Comparison of ENCODE assay signal across 8 mouse cellular contexts in the genomic region with DNA sequence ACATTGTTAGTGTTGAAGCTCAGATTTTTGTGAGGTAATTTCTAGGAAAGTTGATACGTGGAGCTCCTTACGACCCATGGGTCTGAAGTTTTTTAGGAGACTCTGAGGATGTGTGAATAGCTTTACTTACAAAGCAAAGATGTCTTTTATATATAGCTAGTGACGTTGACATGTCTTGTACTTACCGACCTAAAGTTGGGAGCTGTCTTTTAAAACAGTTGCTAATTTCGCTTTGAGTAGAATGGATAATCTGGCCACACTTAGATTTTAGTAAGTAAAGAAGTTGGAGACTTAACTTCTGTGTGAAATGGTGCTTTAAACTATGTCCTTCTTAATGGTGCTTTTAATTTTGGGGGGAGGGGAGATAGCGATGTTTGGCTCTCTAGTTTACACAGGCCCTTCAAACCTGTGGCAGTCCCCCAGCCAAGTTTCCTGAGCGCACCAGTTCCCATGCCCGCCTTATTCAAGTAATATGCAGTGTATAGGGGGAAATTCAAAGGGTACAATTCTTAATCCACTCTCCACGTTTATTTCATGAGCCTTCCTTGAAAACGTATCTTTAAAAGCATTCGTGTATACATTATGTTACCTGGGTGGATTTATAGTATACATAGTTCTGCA. TPM values are rescaled to one million over a fixed set of nuclear protein-coding genes. Genes with fewer than 3 reads are reported as not detected.
DNase-seq lines count a peak whose midpoint lies in the region; ATAC-seq and TF ChIP-seq lines count a peak whose summit lies in the region.

No protein-coding gene starts in this region.

- TF ChIP-seq EP300 in CH12.LX (IDR thresholded peaks at IDR 0.05; ENCODE audit: low read length): no peak

- H3K4me3 ChIP-seq in heart, embryonic 10.5 days: peak overlapping the region; percentile 84
- peak overlapping the region; percentile 75 to 94 (median 77) for H3K4me3 ChIP-seq in CH12.LX (replicated peaks in 1 of 3; ENCODE audit: low read depth in 2 of 3, low read length in 2 of 3, poor library complexity in 1 of 3)
- peak overlapping the region; percentile 84 for H3K4me3 ChIP-seq in forebrain, embryonic 13.5 days
- peak overlapping the region; percentile 92 for H3K4me3 ChIP-seq in liver, embryonic 16.5 days (ENCODE audit: low read depth, low read length)
- no peak overlapping the region for H3K4me3 ChIP-seq in kidney, adult 2 months (ENCODE audit: insufficient read depth, low read depth, low read length)

- H3K27ac ChIP-seq in heart, embryonic 10.5 days: peak overlapping the region; percentile 94; the same call in 1 of the 2 replicates
- no peak overlapping the region for H3K27ac ChIP-seq in CH12.LX (ENCODE audit: insufficient read depth, low read depth)
- H3K27ac ChIP-seq in forebrain, embryonic 13.5 days: no peak overlapping the region
- H3K27ac ChIP-seq in liver, embryonic 16.5 days (ENCODE audit: low read length): no peak overlapping the region
- no peak overlapping the region for H3K27ac ChIP-seq in kidney, adult 2 months (ENCODE audit: insufficient read depth, low read depth, low read length)

- TF ChIP-seq POLR2A in CH12.LX (IDR thresholded peaks at IDR 0.05; ENCODE audit: low read depth, low read length): no peak
- TF ChIP-seq POLR2A in kidney, adult 2 months (IDR thresholded peaks at IDR 0.05; ENCODE audit: low read depth, low read length): no peak

- no peak for ATAC-seq in forebrain, embryonic 13.5 days
- ATAC-seq in liver, embryonic 16.5 days (ENCODE audit: low read depth): no peak

- H3K27me3 ChIP-seq in heart, embryonic 10.5 days (ENCODE audit: insufficient read depth, poor library complexity, severe bottlenecking): no peaks in the 10 kb centered on the region
- no peaks in the 10 kb centered on the region for H3K27me3 ChIP-seq in CH12.LX (replicated peaks)
- H3K27me3 ChIP-seq in forebrain, embryonic 13.5 days: no peaks in the 10 kb centered on the region
- no peaks in the 10 kb centered on the region for H3K27me3 ChIP-seq in liver, embryonic 16.5 days (ENCODE audit: control insufficient read depth, insufficient read depth, low read depth, low read length)
- H3K27me3 ChIP-seq in kidney, adult 2 months (replicated peaks; ENCODE audit: control insufficient read depth, insufficient read depth, low read length): no peaks in the 10 kb centered on the region

- in situ Hi-C loops in CH12.LX (cut with MboI; ENCODE audit: low pct_ligation_motif_present, low pct_unique_long_range_greater_than_20kb, low sequenced_read_pairs): loop anchor here (10.0 kb wide), 1 partner anchor 77 kb away; no protein-coding TSS in a partner anchor

- no peak for TF ChIP-seq RAD21 in CH12.LX (IDR thresholded peaks at IDR 0.05; ENCODE audit: low read depth, low read length)

- DNase-seq in heart, embryonic 10.5 days (ENCODE audit: low spot score): peak; percentile 61
- DNase-seq in heart, adult 9 months (ENCODE audit: low spot score in 2 of 2): no peak
- peak; percentile 23 for DNase-seq in CH12.LX (ENCODE audit: extremely low read depth)
- no peak for DNase-seq in left cerebral cortex, adult 9 months (ENCODE audit: low spot score in 2 of 2)
- DNase-seq in frontal cortex, postnatal 14 days (ENCODE audit: low spot score in 2 of 2): no peak
- no peak for DNase-seq in kidney, adult 2 months

- peak overlapping the region; percentile 95 for H3K4me2 ChIP-seq in CH12.LX (ENCODE audit: insufficient read depth, low read depth, poor library complexity, severe bottlenecking)
- H3K4me2 ChIP-seq in forebrain, embryonic 13.5 days: peak overlapping the region; percentile 74
- peak overlapping the region; percentile 93 for H3K4me2 ChIP-seq in liver, embryonic 16.5 days (ENCODE audit: low read depth, low read length)

- dilution Hi-C loops in CH12.LX (cut with MboI; ENCODE audit: extremely low pct_ligation_motif_present, extremely low pct_unique_long_range_greater_than_20kb, low sequenced_read_pairs): no loop called here

- 12% methylated on average over 11 of the region's 11 CpGs for WGBS in heart, embryonic 10.5 days
- 4% methylated on average over 11 of the region's 11 CpGs for WGBS in forebrain, embryonic 13.5 days
- 10% methylated on average over 11 of the region's 11 CpGs for WGBS in liver, embryonic 16.5 days (ENCODE audit: insufficient replicate concordance)
- 22% methylated on average over 11 of the region's 11 CpGs for WGBS in kidney, adult 2 months

- H3K79me2 ChIP-seq in CH12.LX (replicated peaks; ENCODE audit: control insufficient read depth, extremely low read depth, insufficient read depth, poor library complexity, severe bottlenecking): peaks cover 56% of the 10 kb centered on the region

- TF ChIP-seq CTCF in CH12.LX (conservative IDR thresholded peaks at IDR 0.05 in 1 of 2, IDR thresholded peaks at IDR 0.05 in 1 of 2; ENCODE audit: low read depth in 2 of 2, low read length in 2 of 2): no peak
- TF ChIP-seq CTCF in kidney, adult 2 months (conservative IDR thresholded peaks at IDR 0.05; ENCODE audit: insufficient read depth, insufficient read length, low read depth, low read length): no peak

- H3K4me1 ChIP-seq in heart, embryonic 10.5 days: peaks cover 13% of the 10 kb centered on the region; the same call in 1 of the 2 replicates
- H3K4me1 ChIP-seq in CH12.LX (ENCODE audit: control insufficient read depth in 1 of 2, insufficient read depth in 2 of 2): peaks cover 0 to 35% of the 10 kb centered on the region in 2 experiments; a peak in 2 of 4 replicates
- H3K4me1 ChIP-seq in forebrain, embryonic 13.5 days: peaks cover 30% of the 10 kb centered on the region
- peaks cover 15% of the 10 kb centered on the region for H3K4me1 ChIP-seq in liver, embryonic 16.5 days (ENCODE audit: control insufficient read depth, low read depth, low read length)
- peaks cover 4% of the 10 kb centered on the region; the same call in 1 of the 2 replicates for H3K4me1 ChIP-seq in kidney, adult 2 months (ENCODE audit: control insufficient read depth, insufficient read depth, low read length)

- H3K36me3 ChIP-seq in heart, embryonic 10.5 days: 0 out of 2 replicates have a peak, but pooled peaks cover 2% of the 10 kb centered on the region
- peaks cover 1 to 21% of the 10 kb centered on the region in 2 experiments for H3K36me3 ChIP-seq in CH12.LX (replicated peaks in 1 of 2; ENCODE audit: control insufficient read depth in 1 of 2, insufficient read depth in 1 of 2, low read length in 1 of 2)
- H3K36me3 ChIP-seq in forebrain, embryonic 13.5 days (ENCODE audit: poor library complexity, severe bottlenecking): peaks cover 4% of the 10 kb centered on the region; the same call in 1 of the 2 replicates
- H3K36me3 ChIP-seq in liver, embryonic 16.5 days (ENCODE audit: control insufficient read depth, insufficient read depth): peaks cover under 1% of the 10 kb centered on the region; the same call in 1 of the 2 replicates
- no peaks in the 10 kb centered on the region for H3K36me3 ChIP-seq in kidney, adult 2 months (ENCODE audit: control insufficient read depth, insufficient read depth, low read length)

- H3K9ac ChIP-seq in CH12.LX (ENCODE audit: insufficient read depth, low read depth): peak overlapping the region; percentile 81
- peak overlapping the region; percentile 84 for H3K9ac ChIP-seq in forebrain, embryonic 13.5 days
- H3K9ac ChIP-seq in liver, embryonic 16.5 days (ENCODE audit: low read depth, low read length): peak overlapping the region; percentile 82

- H3K9me3 ChIP-seq in heart, embryonic 10.5 days: no peaks in the 10 kb centered on the region
- no peaks in the 10 kb centered on the region for H3K9me3 ChIP-seq in CH12.LX (replicated peaks; ENCODE audit: low read length)
- no peaks in the 10 kb centered on the region for H3K9me3 ChIP-seq in forebrain, embryonic 13.5 days (replicated peaks)
- H3K9me3 ChIP-seq in liver, embryonic 16.5 days (replicated peaks; ENCODE audit: control insufficient read depth, low read length): no peaks in the 10 kb centered on the region

TF ChIP-seq in CH12.LX, 34 proteins besides CTCF, POLR2A, EP300 and RAD21:
- peak; percentile 67 for TF ChIP-seq SIN3A (IDR thresholded peaks at IDR 0.05; ENCODE audit: low read length)
- TF ChIP-seq MAX (IDR thresholded peaks at IDR 0.05; ENCODE audit: low read length): peak; percentile 13; the same call in 1 of the 2 replicates
- TF ChIP-seq GABPA (IDR thresholded peaks at IDR 0.05; ENCODE audit: insufficient replicate concordance, low read depth, low read length): no peak
- no peak for TF ChIP-seq MYC (IDR thresholded peaks at IDR 0.05; ENCODE audit: low read depth, low read length)
- TF ChIP-seq CHD2 (IDR thresholded peaks at IDR 0.05; ENCODE audit: low read length): 0 out of 2 replicates have a peak, but pooled peaks have one; percentile 33
- no peak for TF ChIP-seq USF1 (IDR thresholded peaks at IDR 0.05; ENCODE audit: low read depth, low read length)
- no peak for TF ChIP-seq PAX5 (IDR thresholded peaks at IDR 0.05; ENCODE audit: low read length)
- TF ChIP-seq HCFC1 (IDR thresholded peaks at IDR 0.05; ENCODE audit: low read depth, low read length): no peak
- no peak for TF ChIP-seq SMC3 (IDR thresholded peaks at IDR 0.05; ENCODE audit: low read depth, low read length)
- TF ChIP-seq ZKSCAN1 (IDR thresholded peaks at IDR 0.05; ENCODE audit: borderline replicate concordance, low read depth, low read length): no peak
- TF ChIP-seq JUND (conservative IDR thresholded peaks at IDR 0.05; ENCODE audit: low read depth, low read length): no peak
- TF ChIP-seq E2F4 (IDR thresholded peaks at IDR 0.05; ENCODE audit: insufficient replicate concordance, low read depth, low read length): no peak
- no peak for TF ChIP-seq MAFK (IDR thresholded peaks at IDR 0.05; ENCODE audit: insufficient replicate concordance, low read length)
- TF ChIP-seq ZMIZ1 (IDR thresholded peaks at IDR 0.05; ENCODE audit: low read depth, low read length): 0 out of 2 replicates have a peak, but pooled peaks have one; percentile 26
- TF ChIP-seq CHD1 (IDR thresholded peaks at IDR 0.05; ENCODE audit: low read depth, low read length): 0 out of 2 replicates have a peak, but pooled peaks have one; percentile 53

RNA-seq across cellular contexts. Expression of a gene that starts 1.2 kb away (rescaled TPM):
- 104 and 111 TPM in 2 replicates for polyA plus RNA-seq in heart, embryonic 10.5 days (2016; fragmentation: Nextera tagmentation; extraction: Ambion mirVana)
- 167 and 178 TPM in 2 replicates for total RNA-seq in CH12.LX (2012; rRNA removed)
- total RNA-seq in CH12.LX (2014; rRNA removed): 259 and 267 TPM in 2 replicates
- polyA plus RNA-seq in CH12.LX (2012; ENCODE audit: insufficient read length, low read depth): 230 and 252 TPM in 2 replicates
- polyA plus RNA-seq in forebrain, embryonic 13.5 days (2015; fragmentation: Nextera tagmentation; extraction: Ambion mirVana): 89.2 and 103 TPM in 2 replicates
- 32.8 and 33.0 TPM in 2 replicates for polyA plus RNA-seq in liver, embryonic 16.5 days (2015; fragmentation: Nextera tagmentation; extraction: Ambion mirVana)
- 18.1 and 20.5 TPM in 2 replicates for polyA plus RNA-seq in kidney, adult 2 months (2012; rRNA removed)

Comparison
In these comparisons a context has a peak if more than half of its experiments do, and no peak if none do; other contexts are left out.
1. DNase-seq: peak in heart, embryonic 10.5 days (single experiment) and CH12.LX (single experiment); none in heart, adult 9 months (0 of 2), left cerebral cortex, adult 9 months (0 of 2), frontal cortex, postnatal 14 days (0 of 2) and kidney, adult 2 months (single experiment).
2. Peak in every context shown above with its lines, with median percentiles within 50 percentile points of each other: H3K4me2 ChIP-seq and H3K9ac ChIP-seq.